Mouse (Mus musculus): ENCODE results near the gene Ablim1. TPM values are rescaled to one million over a fixed set of nuclear protein-coding genes. Genes with fewer than 3 reads are reported as not detected.

Gene Ablim1
- polyA plus RNA-seq, 1 experiment from 2014 or later = 116 TPM

DNA sequence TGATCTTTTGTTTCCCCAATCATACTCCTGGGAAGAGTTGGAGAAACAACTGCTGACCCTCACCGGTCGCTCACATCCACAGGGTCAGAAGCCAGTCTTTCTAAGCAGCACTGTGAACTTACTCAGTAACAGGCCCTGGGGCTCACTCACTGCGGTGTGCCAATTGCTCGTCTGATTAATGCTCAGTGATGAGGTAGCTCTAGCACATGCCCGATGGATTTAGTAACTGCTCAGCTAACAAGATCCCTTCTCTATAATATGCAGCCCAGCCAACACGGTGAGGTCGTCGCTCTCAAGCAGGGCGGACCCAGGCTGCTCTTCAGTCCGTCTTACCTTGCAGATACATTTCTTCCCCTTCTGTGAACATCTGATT, 231.6 kb downstream of the Ablim1 start:
- no peak overlapping the region for H3K4me3 ChIP-seq
- no peaks in the 10 kb centered on the region for H3K27me3 ChIP-seq
- no peak for ATAC-seq (ENCODE audit: insufficient number of reproducible peaks, low FRiP score, low TSS enrichment, low read depth)
- peaks cover 26% of the 10 kb centered on the region for H3K4me1 ChIP-seq
- 51% methylated on average over 10 of the region's 10 CpGs for WGBS
- 0 out of 2 replicates have a peak, but pooled peaks cover 4% of the 10 kb centered on the region for H3K36me3 ChIP-seq
- H3K27ac ChIP-seq = no peak overlapping the region
- no peak overlapping the region for H3K4me2 ChIP-seq
- no peak overlapping the region for H3K9ac ChIP-seq
- H3K9me3 ChIP-seq = no peaks in the 10 kb centered on the region

DNA sequence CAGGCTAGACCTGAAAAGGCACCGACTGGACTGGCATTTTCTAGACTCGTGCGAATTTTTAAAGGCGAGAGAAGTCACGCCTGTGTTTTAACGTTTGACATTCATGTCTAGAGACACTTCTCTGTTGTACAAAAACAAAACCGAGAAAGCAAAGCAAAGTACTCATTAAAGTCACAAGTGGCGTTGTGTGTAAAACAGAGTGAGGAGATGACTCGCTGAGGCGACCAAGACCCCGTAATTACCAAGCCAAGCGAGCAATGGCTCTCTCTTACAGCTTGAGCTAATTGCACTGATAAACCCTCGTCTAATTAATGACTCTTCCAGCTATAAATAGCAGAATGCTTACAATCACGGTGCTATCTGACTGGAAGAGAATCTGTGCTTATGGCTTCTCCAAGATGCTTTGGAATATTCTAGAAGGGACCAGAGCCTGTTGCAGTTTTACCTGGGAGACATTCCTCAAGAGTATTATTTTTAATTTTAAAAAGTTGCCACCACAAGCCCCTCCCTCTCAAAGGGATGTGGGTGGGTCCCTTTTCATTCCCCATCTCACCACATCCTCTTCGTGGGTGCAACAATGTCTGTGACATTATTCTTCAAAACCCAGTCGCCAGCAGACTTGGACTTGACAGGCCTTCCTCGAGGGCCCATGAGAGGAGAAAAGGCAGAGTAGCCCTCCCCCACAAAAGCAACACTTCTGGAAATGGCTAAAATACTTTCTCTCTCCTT, 232.1 kb downstream of the Ablim1 start:
- no peak overlapping the region for H3K27ac ChIP-seq
- no peak overlapping the region for H3K4me3 ChIP-seq
- 53% methylated on average over 17 of the region's 17 CpGs for WGBS
- no peaks in the 10 kb centered on the region for H3K9me3 ChIP-seq
- H3K9ac ChIP-seq = no peak overlapping the region
- H3K27me3 ChIP-seq = no peaks in the 10 kb centered on the region
- peaks cover 31% of the 10 kb centered on the region for H3K4me1 ChIP-seq
- 0 out of 2 replicates have a peak, but pooled peaks cover 4% of the 10 kb centered on the region for H3K36me3 ChIP-seq
- H3K4me2 ChIP-seq = no peak overlapping the region
- ATAC-seq (ENCODE audit: insufficient number of reproducible peaks, low FRiP score, low TSS enrichment, low read depth) = no peak

DNA sequence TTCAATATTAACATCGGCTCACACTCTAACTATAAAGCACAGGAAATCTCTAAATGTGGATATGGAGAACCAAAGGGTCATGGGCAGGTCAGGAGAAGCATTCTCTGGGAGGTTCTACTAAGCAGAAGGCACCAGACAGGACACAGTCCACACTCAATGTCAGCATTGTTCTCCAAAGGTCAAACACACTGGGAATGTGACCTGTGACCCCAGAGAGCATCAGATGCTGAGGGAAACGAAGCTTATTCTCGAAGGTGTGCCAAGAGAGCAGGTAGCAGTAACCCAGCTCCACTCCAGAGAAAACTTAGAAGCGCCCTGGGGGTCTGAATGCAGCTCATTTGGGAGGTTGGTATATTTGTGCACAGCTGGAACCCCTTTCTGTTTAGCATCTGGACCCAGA, 233.2 kb downstream of the Ablim1 start:
- no peak overlapping the region for H3K9ac ChIP-seq
- H3K36me3 ChIP-seq = 0 out of 2 replicates have a peak, but pooled peaks cover 4% of the 10 kb centered on the region
- peaks cover 42% of the 10 kb centered on the region for H3K4me1 ChIP-seq
- H3K4me3 ChIP-seq = no peak overlapping the region
- WGBS = 36% methylated on average over 4 of the region's 4 CpGs
- no peak overlapping the region for H3K4me2 ChIP-seq
- no peaks in the 10 kb centered on the region for H3K27me3 ChIP-seq
- no peak for ATAC-seq (ENCODE audit: insufficient number of reproducible peaks, low FRiP score, low TSS enrichment, low read depth)
- H3K9me3 ChIP-seq = no peaks in the 10 kb centered on the region
- no peak overlapping the region for H3K27ac ChIP-seq

DNA sequence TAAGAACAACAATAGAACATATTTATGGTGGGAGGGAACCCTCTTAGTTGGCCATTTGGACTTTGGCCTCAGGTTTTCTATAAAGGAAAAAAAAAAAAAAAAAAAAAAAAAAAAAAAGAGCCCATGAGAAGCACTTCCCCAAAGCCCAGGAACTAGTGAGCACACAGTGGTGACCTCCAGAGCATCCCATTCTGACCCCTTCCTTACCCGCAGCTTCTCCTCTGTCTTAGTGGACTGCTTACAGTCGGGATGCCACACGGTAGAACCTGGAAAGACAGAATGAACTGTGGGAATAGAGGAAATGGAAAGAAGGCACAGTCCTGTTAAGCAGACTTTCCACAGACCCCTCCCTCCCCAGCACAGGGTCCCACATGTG, 235.1 kb downstream of the Ablim1 start:
- Histone ChIP-seq H3K9ac (no peak overlapping the region), H3K4me3 (no peak overlapping the region), H3K9me3 (no peaks in the 10 kb centered on the region), H3K36me3 (no peaks in the 10 kb centered on the region), H3K4me1 (peaks cover 54% of the 10 kb centered on the region), H3K4me2 (no peak overlapping the region), H3K27me3 (no peaks in the 10 kb centered on the region), H3K27ac (peak overlapping the region; percentile 84)
- no peak for ATAC-seq (ENCODE audit: insufficient number of reproducible peaks, low FRiP score, low TSS enrichment, low read depth)
- WGBS = 89% methylated on average over 3 of the region's 3 CpGs

GRCm38 (mm10) chr19:57078867-57079605, 235.7 kb downstream of the Ablim1 start:
- H3K36me3 ChIP-seq = no peaks in the 10 kb centered on the region
- H3K4me1 ChIP-seq = peaks cover 54% of the 10 kb centered on the region
- H3K4me3 ChIP-seq = no peak overlapping the region
- no peaks in the 10 kb centered on the region for H3K27me3 ChIP-seq
- WGBS = 38% methylated on average over 10 of the region's 10 CpGs
- peak; percentile 42 for ATAC-seq (ENCODE audit: insufficient number of reproducible peaks, low FRiP score, low TSS enrichment, low read depth)
- H3K9ac ChIP-seq = no peak overlapping the region
- H3K4me2 ChIP-seq = no peak overlapping the region
- H3K9me3 ChIP-seq = no peaks in the 10 kb centered on the region
- H3K27ac ChIP-seq = peak overlapping the region; percentile 84

- WGBS = 40% methylated on average over 13 of the region's 13 CpGs
These were observed 236.7 kb downstream of the Ablim1 start for GRCm38 (mm10) chr19:57077826-57078699.

DNA sequence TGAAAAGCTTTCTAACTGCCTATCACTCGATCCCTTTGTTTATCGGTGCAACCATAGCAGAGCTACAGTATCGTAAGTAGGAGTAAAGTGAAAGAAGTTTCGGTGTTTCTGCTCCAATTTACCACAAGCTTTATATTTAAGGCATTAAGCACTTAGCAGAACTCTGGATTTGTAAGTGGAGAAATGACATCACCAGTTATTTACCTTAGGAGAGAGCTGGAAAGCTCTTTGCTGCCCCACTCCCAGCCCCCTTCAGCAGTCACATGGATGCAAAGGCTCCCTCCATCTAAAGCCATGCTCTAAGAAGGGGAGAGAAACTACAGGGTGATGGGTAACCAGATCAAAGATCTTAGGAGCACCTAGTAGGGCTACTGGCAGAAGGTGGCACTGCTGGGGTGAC, 241.3 kb downstream of the Ablim1 start:
- no peaks in the 10 kb centered on the region for H3K27me3 ChIP-seq
- ATAC-seq (ENCODE audit: insufficient number of reproducible peaks, low FRiP score, low TSS enrichment, low read depth) = no peak
- H3K9ac ChIP-seq = no peak overlapping the region
- no peak overlapping the region for H3K27ac ChIP-seq
- no peak overlapping the region for H3K4me2 ChIP-seq
- H3K4me3 ChIP-seq = no peak overlapping the region
- H3K4me1 ChIP-seq = peaks cover 31% of the 10 kb centered on the region
- no peaks in the 10 kb centered on the region for H3K36me3 ChIP-seq
- H3K9me3 ChIP-seq = no peaks in the 10 kb centered on the region
- 77% methylated on average over 4 of the region's 4 CpGs for WGBS

More at GRCm38 (mm10) chr19:57077826-57078699, 236.7 kb downstream of the Ablim1 start:
- Histone ChIP-seq H3K4me1 (peaks cover 51% of the 10 kb centered on the region), H3K27ac (peak overlapping the region; percentile 84), H3K36me3 (no peaks in the 10 kb centered on the region), H3K4me2 (no peak overlapping the region), H3K9me3 (no peaks in the 10 kb centered on the region), H3K27me3 (no peaks in the 10 kb centered on the region), H3K4me3 (no peak overlapping the region), H3K9ac (no peak overlapping the region)
- ATAC-seq (ENCODE audit: insufficient number of reproducible peaks, low FRiP score, low TSS enrichment, low read depth) = no peak

DNA sequence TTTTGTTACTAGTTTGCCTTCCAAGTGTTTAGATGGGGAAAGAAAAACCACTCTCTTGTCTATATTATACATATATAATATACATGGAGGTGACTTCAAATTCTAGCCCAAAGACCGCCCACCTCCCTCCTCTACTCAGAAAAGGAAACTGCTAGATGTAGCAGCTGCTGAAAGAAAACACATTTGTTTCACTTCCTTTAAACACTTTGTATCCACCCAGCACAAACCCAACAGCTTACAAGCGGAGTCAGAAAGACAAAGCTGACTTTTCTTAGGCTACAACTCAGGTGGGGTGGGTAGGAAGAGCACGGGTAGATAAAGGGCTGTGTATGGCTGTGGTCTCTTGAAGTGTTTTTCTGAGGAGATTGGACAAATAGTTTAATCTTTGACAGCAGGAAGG, 242.0 kb downstream of the Ablim1 start:
- Histone ChIP-seq H3K36me3 (0 out of 2 replicates have a peak, but pooled peaks cover under 1% of the 10 kb centered on the region), H3K4me1 (peaks cover 24% of the 10 kb centered on the region), H3K9ac (no peak overlapping the region), H3K27me3 (no peaks in the 10 kb centered on the region), H3K9me3 (no peaks in the 10 kb centered on the region), H3K4me2 (no peak overlapping the region), H3K4me3 (no peak overlapping the region), H3K27ac (no peak overlapping the region)
- no peak for ATAC-seq (ENCODE audit: insufficient number of reproducible peaks, low FRiP score, low TSS enrichment, low read depth)
- 70% methylated on average over 3 of the region's 3 CpGs for WGBS

DNA sequence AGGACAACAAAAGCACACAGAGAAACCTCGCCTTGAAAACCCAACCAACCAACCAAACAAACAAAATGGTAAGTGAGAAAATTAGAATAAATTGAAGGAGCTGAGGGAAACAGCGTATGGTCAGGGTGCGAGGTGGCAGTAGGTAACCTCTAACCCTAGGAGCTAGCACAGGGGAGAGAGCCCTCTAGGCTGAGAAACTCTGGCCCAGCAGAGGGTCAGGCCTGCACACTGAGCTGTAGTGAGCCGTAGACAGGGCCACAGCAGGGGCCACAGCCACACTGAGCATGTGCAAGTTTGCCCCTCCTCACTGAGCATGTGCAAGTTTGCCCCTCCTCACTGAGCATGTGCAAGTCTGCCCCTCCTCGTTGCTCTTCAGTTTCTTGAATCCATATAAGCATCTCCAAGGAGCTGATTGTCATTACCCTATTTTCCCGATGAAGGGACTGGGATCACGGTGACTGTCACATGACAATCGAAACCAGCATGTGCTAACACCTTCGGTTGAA, 247.6 kb downstream of the Ablim1 start:
- ATAC-seq (ENCODE audit: insufficient number of reproducible peaks, low FRiP score, low TSS enrichment, low read depth) = no peak
- Histone ChIP-seq H3K4me1 (no peaks in the 10 kb centered on the region), H3K36me3 (peaks cover 24% of the 10 kb centered on the region), H3K27ac (no peak overlapping the region), H3K27me3 (no peaks in the 10 kb centered on the region), H3K4me2 (no peak overlapping the region), H3K4me3 (no peak overlapping the region), H3K9me3 (no peaks in the 10 kb centered on the region), H3K9ac (no peak overlapping the region)
- 89% methylated on average over 9 of the region's 9 CpGs for WGBS

GRCm38 (mm10) chr19:57066313-57066712, 248.4 kb downstream of the Ablim1 start:
- no peak overlapping the region for H3K27ac ChIP-seq
- H3K36me3 ChIP-seq = peaks cover 24% of the 10 kb centered on the region
- H3K9me3 ChIP-seq = no peaks in the 10 kb centered on the region
- no peaks in the 10 kb centered on the region for H3K4me1 ChIP-seq
- WGBS = 27% methylated on average over 3 of the region's 3 CpGs
- H3K4me3 ChIP-seq = no peak overlapping the region
- no peak overlapping the region for H3K9ac ChIP-seq
- ATAC-seq (ENCODE audit: insufficient number of reproducible peaks, low FRiP score, low TSS enrichment, low read depth) = no peak
- no peaks in the 10 kb centered on the region for H3K27me3 ChIP-seq
- H3K4me2 ChIP-seq = no peak overlapping the region

GRCm38 (mm10) chr19:57062746-57063145, 252.0 kb downstream of the Ablim1 start:
- no peaks in the 10 kb centered on the region for H3K4me1 ChIP-seq
- peaks cover 3% of the 10 kb centered on the region; the same call in 1 of the 2 replicates for H3K9me3 ChIP-seq
- no peaks in the 10 kb centered on the region for H3K27me3 ChIP-seq
- no peak overlapping the region for H3K4me2 ChIP-seq
- H3K4me3 ChIP-seq = no peak overlapping the region
- no peak for ATAC-seq (ENCODE audit: insufficient number of reproducible peaks, low FRiP score, low TSS enrichment, low read depth)
- no peak overlapping the region for H3K9ac ChIP-seq
- H3K27ac ChIP-seq = no peak overlapping the region
- peaks cover 35% of the 10 kb centered on the region for H3K36me3 ChIP-seq
- 43% methylated on average over 4 of the region's 4 CpGs for WGBS
